Mouse (Mus musculus) forebrain, embryonic 13.5 days (tissue): ENCODE data around the gene Mcat. TPM values are rescaled to one million over a fixed set of nuclear protein-coding genes. Genes with fewer than 3 reads are reported as not detected.
A peak's percentile ranks its signal among the peaks of the same experiment; 100 is the strongest.

Source experiments
- ATAC-seq: fragments of 200-750 bp; cut with Nextera tagmentation; 2 replicates; pipeline ENCODE4 v1.8.0; 2017
- H3K27ac ChIP-seq: fragments of 300-500 bp; sonication (generic); 2 replicates; pipeline ENCODE4 v1.5.1; 2015; ENCODE audit warnings: inconsistent platforms, mild to moderate bottlenecking, moderate library complexity
- H3K27me3 ChIP-seq: fragments of 300-500 bp; sonication (generic); 2 replicates; pipeline ENCODE4 v1.6.1; 2015; ENCODE audit warnings: mild to moderate bottlenecking, inconsistent platforms
- H3K36me3 ChIP-seq: fragments of 300-500 bp; sonication (generic); 2 replicates; pipeline ENCODE4 v1.6.1; 2015; ENCODE audit warnings: mild to moderate bottlenecking, inconsistent platforms; ENCODE audit not compliant: poor library complexity, severe bottlenecking
- H3K4me1 ChIP-seq: fragments of 300-500 bp; sonication (generic); 2 replicates; pipeline ENCODE4 v1.6.1; 2015; ENCODE audit warnings: inconsistent platforms
- H3K4me2 ChIP-seq: fragments of 300-500 bp; sonication (generic); 2 replicates; pipeline ENCODE4 v1.6.1; 2015; ENCODE audit warnings: inconsistent platforms, mild to moderate bottlenecking, moderate library complexity
- H3K4me3 ChIP-seq: fragments of 300-500 bp; sonication (generic); 2 replicates; pipeline ENCODE4 v1.5.1; 2015; ENCODE audit warnings: mild to moderate bottlenecking, inconsistent platforms
- H3K9ac ChIP-seq: fragments of 300-500 bp; sonication (generic); 2 replicates; pipeline ENCODE4 v1.6.1; 2015; ENCODE audit warnings: mild to moderate bottlenecking, inconsistent platforms
- H3K9me3 ChIP-seq: fragments of 300-500 bp; sonication (generic); replicated peaks from 2 replicates; pipeline ENCODE4 v1.6.1; 2016; ENCODE audit warnings: inconsistent platforms
- WGBS: fragments of 180-500 bp; shearing (Covaris S2); methylation state at CpG from one replicate; pipeline ENCODE4 v1.1.7; 2015; 5-methylcytosine and 5-hydroxymethylcytosine counted together
- polyA plus RNA-seq: library from polyadenylated mRNA; unstranded; fragments of >200 nt; fragmentation: Nextera tagmentation; extraction: Ambion mirVana; gene quantifications from 2 replicates; pipeline ENCODE4 v1.2.1, GENCODE M21; 2015

The Mcat gene
- polyA plus RNA-seq, 1 experiment from 2014 or later, result 32.4 TPM

GRCm38 (mm10) chr15:83593702-83594512, 30.3 kb upstream of the Mcat start:
- H3K36me3 ChIP-seq, result peaks cover 17% of the 10 kb centered on the region
- no peaks in the 10 kb centered on the region for H3K9me3 ChIP-seq
- H3K27ac ChIP-seq, result no peak overlapping the region
- H3K4me3 ChIP-seq, result peak overlapping the region; percentile 81
- no peaks in the 10 kb centered on the region for H3K27me3 ChIP-seq
- peak overlapping the region; percentile 84 for H3K4me2 ChIP-seq
- WGBS, result 10% methylated on average over 19 of the region's 19 CpGs
- ATAC-seq, result peak; percentile 36; the same call in 1 of the 2 replicates
- H3K9ac ChIP-seq, result peak overlapping the region; percentile 84
- H3K4me1 ChIP-seq, result peaks cover 24% of the 10 kb centered on the region

- peak overlapping the region; percentile 84 for H3K4me2 ChIP-seq
- peaks cover 22% of the 10 kb centered on the region for H3K36me3 ChIP-seq
- ATAC-seq, result no peak
- no peak overlapping the region for H3K27ac ChIP-seq
- H3K4me3 ChIP-seq, result peak overlapping the region; percentile 81
- H3K4me1 ChIP-seq, result peaks cover 24% of the 10 kb centered on the region
- no peaks in the 10 kb centered on the region for H3K27me3 ChIP-seq
- no peaks in the 10 kb centered on the region for H3K9me3 ChIP-seq
- H3K9ac ChIP-seq, result peak overlapping the region; percentile 84
Observed at GRCm38 (mm10) chr15:83593189-83593585, 29.6 kb upstream of the Mcat start.

GRCm38 (mm10) chr15:83592260-83593188, 28.9 kb upstream of the Mcat start:
- Histone ChIP-seq H3K9me3 (no peaks in the 10 kb centered on the region), H3K9ac (peak overlapping the region; percentile 84; the same call in 1 of the 2 replicates), H3K36me3 (peaks cover 26% of the 10 kb centered on the region), H3K4me1 (peaks cover 24% of the 10 kb centered on the region), H3K4me2 (peak overlapping the region; percentile 84), H3K27ac (no peak overlapping the region), H3K4me3 (no peak overlapping the region), H3K27me3 (no peaks in the 10 kb centered on the region)
- no peak for ATAC-seq
- WGBS, result 88% methylated on average over 8 of the region's 8 CpGs

- H3K27me3 ChIP-seq, result no peaks in the 10 kb centered on the region
- H3K4me1 ChIP-seq, result peaks cover 24% of the 10 kb centered on the region
- ATAC-seq, result no peak
- H3K27ac ChIP-seq, result no peak overlapping the region
- peaks cover 34% of the 10 kb centered on the region for H3K36me3 ChIP-seq
- WGBS, result 91% methylated on average over 6 of the region's 6 CpGs
- no peak overlapping the region for H3K4me2 ChIP-seq
- no peak overlapping the region for H3K9ac ChIP-seq
- no peak overlapping the region for H3K4me3 ChIP-seq
- no peaks in the 10 kb centered on the region for H3K9me3 ChIP-seq
Observed at GRCm38 (mm10) chr15:83591758-83592157, 28.2 kb upstream of the Mcat start.

GRCm38 (mm10) chr15:83590841-83591240, 27.3 kb upstream of the Mcat start:
- ATAC-seq, result no peak
- no peak overlapping the region for H3K27ac ChIP-seq
- peaks cover 24% of the 10 kb centered on the region for H3K4me1 ChIP-seq
- H3K27me3 ChIP-seq, result no peaks in the 10 kb centered on the region
- no peak overlapping the region for H3K4me3 ChIP-seq
- H3K4me2 ChIP-seq, result no peak overlapping the region
- peaks cover 43% of the 10 kb centered on the region for H3K36me3 ChIP-seq
- 91% methylated on average over 4 of the region's 4 CpGs for WGBS
- H3K9ac ChIP-seq, result no peak overlapping the region
- peaks cover 6% of the 10 kb centered on the region; the same call in 1 of the 2 replicates for H3K9me3 ChIP-seq

GRCm38 (mm10) chr15:83584741-83585220, 21.2 kb upstream of the Mcat start:
- 94% methylated on average over 6 of the region's 6 CpGs for WGBS
- Histone ChIP-seq H3K4me3 (no peak overlapping the region), H3K27me3 (no peaks in the 10 kb centered on the region), H3K27ac (no peak overlapping the region), H3K9ac (no peak overlapping the region), H3K9me3 (peaks cover 7% of the 10 kb centered on the region; the same call in 1 of the 2 replicates), H3K4me1 (no peaks in the 10 kb centered on the region), H3K36me3 (peaks cover 90% of the 10 kb centered on the region), H3K4me2 (no peak overlapping the region)
- no peak for ATAC-seq

- no peak for ATAC-seq
- Histone ChIP-seq H3K4me3 (no peak overlapping the region), H3K9ac (no peak overlapping the region), H3K27ac (no peak overlapping the region), H3K9me3 (peaks cover 7% of the 10 kb centered on the region; the same call in 1 of the 2 replicates), H3K27me3 (no peaks in the 10 kb centered on the region), H3K4me2 (no peak overlapping the region), H3K4me1 (no peaks in the 10 kb centered on the region), H3K36me3 (peaks cover 98% of the 10 kb centered on the region)
- WGBS, result 62% methylated on average over 8 of the region's 8 CpGs
Observed at GRCm38 (mm10) chr15:83583419-83584156, 20.0 kb upstream of the Mcat start.

GRCm38 (mm10) chr15:83582931-83583330, 19.3 kb upstream of the Mcat start:
- 83% methylated on average over 4 of the region's 4 CpGs for WGBS
- no peaks in the 10 kb centered on the region for H3K27me3 ChIP-seq
- no peak overlapping the region for H3K4me2 ChIP-seq
- H3K4me3 ChIP-seq, result no peak overlapping the region
- no peak overlapping the region for H3K27ac ChIP-seq
- no peak for ATAC-seq
- H3K9me3 ChIP-seq, result peaks cover 7% of the 10 kb centered on the region; the same call in 1 of the 2 replicates
- H3K36me3 ChIP-seq, result peaks cover 98% of the 10 kb centered on the region
- no peaks in the 10 kb centered on the region for H3K4me1 ChIP-seq
- H3K9ac ChIP-seq, result no peak overlapping the region

GRCm38 (mm10) chr15:83576651-83577050, 13.1 kb upstream of the Mcat start:
- Histone ChIP-seq H3K27ac (no peak overlapping the region), H3K27me3 (no peaks in the 10 kb centered on the region), H3K4me3 (no peak overlapping the region), H3K4me2 (no peak overlapping the region), H3K36me3 (peaks cover 77% of the 10 kb centered on the region), H3K9me3 (no peaks in the 10 kb centered on the region), H3K9ac (no peak overlapping the region), H3K4me1 (no peaks in the 10 kb centered on the region)
- WGBS, result 91% methylated on average over 9 of the region's 9 CpGs
- ATAC-seq, result no peak

GRCm38 (mm10) chr15:83575543-83575942, 12.0 kb upstream of the Mcat start:
- no peak overlapping the region for H3K4me3 ChIP-seq
- no peak overlapping the region for H3K4me2 ChIP-seq
- H3K27me3 ChIP-seq, result no peaks in the 10 kb centered on the region
- H3K4me1 ChIP-seq, result no peaks in the 10 kb centered on the region
- no peak for ATAC-seq
- H3K36me3 ChIP-seq, result peaks cover 66% of the 10 kb centered on the region
- H3K9me3 ChIP-seq, result no peaks in the 10 kb centered on the region
- H3K27ac ChIP-seq, result no peak overlapping the region
- H3K9ac ChIP-seq, result no peak overlapping the region
- WGBS, result 95% methylated on average over 8 of the region's 8 CpGs

- 86% methylated on average over 6 of the region's 6 CpGs for WGBS
- Histone ChIP-seq H3K4me3 (no peak overlapping the region), H3K9me3 (no peaks in the 10 kb centered on the region), H3K4me2 (no peak overlapping the region), H3K9ac (no peak overlapping the region), H3K36me3 (peaks cover 59% of the 10 kb centered on the region), H3K4me1 (no peaks in the 10 kb centered on the region), H3K27me3 (no peaks in the 10 kb centered on the region), H3K27ac (no peak overlapping the region)
- ATAC-seq, result no peak
Observed at GRCm38 (mm10) chr15:83574731-83575351, 11.3 kb upstream of the Mcat start.
